Mouse (Mus musculus) central nervous system, embryonic 14 days (tissue): Measurements from ENCODE around the gene Gm3594. TPM values are rescaled to one million over a fixed set of nuclear protein-coding genes. Genes with fewer than 3 reads are reported as not detected.

Experiments used
- polyA plus RNA-seq: library from polyadenylated mRNA; depleted of rRNA; stranded (reverse); fragments of >200 nt; gene quantifications from 2 replicates; pipeline ENCODE4 v1.2.3, GENCODE M21; 2012; rRNA removed

Gene Gm3594
- polyA plus RNA-seq, result not detected in 2 replicates

DNA sequence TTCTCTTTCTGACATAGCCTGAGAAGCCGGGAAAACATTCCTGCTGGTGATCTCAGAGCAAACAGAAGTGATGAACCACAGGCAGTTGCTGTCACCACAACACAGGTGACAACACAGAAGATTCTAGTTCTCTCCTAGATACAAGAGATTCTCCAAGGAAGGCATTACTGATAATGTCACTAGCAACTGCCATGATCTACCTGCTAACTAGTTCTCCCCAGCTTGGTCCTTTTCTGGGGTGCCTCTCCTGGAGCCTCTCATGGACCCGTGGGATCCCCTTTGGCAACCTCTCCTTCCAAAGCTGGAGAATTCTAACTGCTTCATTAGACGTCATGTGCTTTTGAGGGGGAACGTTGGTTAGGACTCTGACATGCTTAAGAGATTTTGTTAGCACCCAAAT is at the start of gene Gm3594:
Gene Gm3594, minus strand, starts transcription at position 101 of the 400 bp plus-strand sequence.

DNA sequence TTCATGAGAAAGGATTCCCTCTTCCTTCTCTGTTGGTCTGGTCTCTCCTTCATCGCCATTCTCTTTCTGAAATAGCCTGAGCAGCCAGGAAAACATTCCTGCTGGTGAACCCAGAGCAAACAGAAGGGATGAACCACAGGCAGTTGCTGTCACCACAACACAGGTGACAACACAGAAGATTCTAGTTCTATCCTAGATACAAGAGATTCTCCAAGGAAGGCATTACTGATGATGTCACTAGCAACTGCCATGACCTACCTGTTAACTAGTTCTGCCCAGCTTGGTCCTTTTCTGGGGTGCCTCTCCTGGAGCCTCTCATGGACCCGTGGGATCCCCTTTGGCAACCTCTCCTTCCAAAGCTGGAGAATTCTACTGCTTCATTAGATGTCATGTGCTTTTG is 32.0 kb downstream of the Gm3594 start, which contains the start of gene Gm3591:
Gene Gm3591, minus strand, starts transcription at position 101 of the 400 bp plus-strand sequence.

DNA sequence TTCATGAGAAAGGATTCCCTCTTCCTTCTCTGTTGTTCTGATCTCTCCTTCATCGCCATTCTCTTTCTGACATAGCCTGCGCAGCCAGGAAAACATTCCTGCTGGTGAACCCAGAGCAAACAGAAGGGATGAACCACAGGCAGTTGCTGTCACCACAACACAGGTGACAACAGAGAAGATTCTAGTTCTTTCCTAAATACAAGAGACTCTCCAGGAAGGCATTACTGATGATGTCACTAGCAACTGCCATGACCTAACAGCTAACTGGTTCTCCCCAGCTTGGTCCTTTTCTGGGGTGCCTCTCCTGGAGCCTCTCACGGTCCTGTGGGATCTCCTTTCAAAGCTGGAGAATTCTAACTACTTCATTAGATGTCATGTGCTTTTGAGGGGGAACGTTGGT is 54.2 kb downstream of the Gm3594 start, which contains the start of gene Gm16440:
Gene Gm16440, minus strand, starts transcription at position 101 of the 400 bp plus-strand sequence.

Other genes starting within 250 kb of the Gm3594 start
- gene Gm21560, start 225.3 kb downstream of the Gm3594 start, polyA plus RNA-seq, result not detected in 2 replicates
- 2.5 and 3.0 TPM in 2 replicates for gene Gm3411, start 157.4 kb downstream of the Gm3594 start, polyA plus RNA-seq
- gene Gm21103, start 139.8 kb downstream of the Gm3594 start, polyA plus RNA-seq, result 0.18 and 0.21 TPM in 2 replicates
- gene Gm3618, start 100.9 kb downstream of the Gm3594 start, polyA plus RNA-seq, result not detected in 2 replicates
- not detected in 2 replicates for gene Gm16440, start 54.3 kb downstream of the Gm3594 start, polyA plus RNA-seq
- 5.1 and 5.3 TPM in 2 replicates for gene Gm3591, start 32.1 kb downstream of the Gm3594 start, polyA plus RNA-seq
- not detected in 2 replicates for gene Gm8356, start 92.7 kb upstream of the Gm3594 start, polyA plus RNA-seq
- gene Gm3629, start 146.0 kb upstream of the Gm3594 start, polyA plus RNA-seq, result 0.96 and 1.0 TPM in 2 replicates
- gene Gm3460, start 177.8 kb upstream of the Gm3594 start, polyA plus RNA-seq, result 0.71 and 0.80 TPM in 2 replicates
- not detected in 2 replicates for gene Gm10251, start 239.6 kb upstream of the Gm3594 start, polyA plus RNA-seq